Mouse (Mus musculus) bone marrow macrophage, adult 2 months (primary cell): ENCODE measurements around the gene Eef1akmt4. TPM values are rescaled to one million over a fixed set of nuclear protein-coding genes. Genes with fewer than 3 reads are reported as not detected.
"Not testable (repeated sequence)": the region's sequence is repeated elsewhere in the genome, so short reads cannot be mapped to it uniquely, and the experiment has no call there.

Source experiments
- H3K27ac ChIP-seq: 2 replicates; pipeline ENCODE4 v1.5.1; 2012; ENCODE audit warnings: low read depth, low read length; ENCODE audit not compliant: insufficient read depth
- H3K4me1 ChIP-seq: 2 replicates; pipeline ENCODE4 v1.6.1; 2012; ENCODE audit warnings: low read length; ENCODE audit not compliant: control insufficient read depth, insufficient read depth
- H3K4me3 ChIP-seq: 2 replicates; pipeline ENCODE4 v1.5.1; 2012; ENCODE audit warnings: mild to moderate bottlenecking, low read length, moderate library complexity; ENCODE audit not compliant: insufficient read depth
- CTCF ChIP-seq: IDR thresholded peaks from 2 replicates; pipeline ENCODE4 v1.5.1; 2012; ENCODE audit warnings: low read depth, mild to moderate bottlenecking, low read length, moderate library complexity
- POLR2A ChIP-seq: IDR thresholded peaks from 2 replicates; pipeline ENCODE4 v1.6.1; 2012; ENCODE audit warnings: mild to moderate bottlenecking, low read depth, low read length, borderline replicate concordance
- polyA plus RNA-seq: library from polyadenylated mRNA; stranded (reverse); fragments of >200 nt; gene quantifications from 2 replicates; pipeline ENCODE4 v1.2.4, GENCODE M21; 2012; ENCODE audit not compliant: missing spikeins, insufficient read depth, insufficient read length

Eef1akmt4 gene
- polyA plus RNA-seq, 1 experiment = 7.0 TPM

- TF ChIP-seq CTCF = no peak
- TF ChIP-seq POLR2A = no peak
- peaks cover 26% of the 10 kb centered on the region for H3K4me1 ChIP-seq
- H3K27ac ChIP-seq = peak overlapping the region; percentile 77
- peak overlapping the region; percentile 25 for H3K4me3 ChIP-seq
These were observed 46.3 kb downstream of the Eef1akmt4 start for GRCm38 (mm10) chr16:20657661-20658060.

GRCm38 (mm10) chr16:20668013-20668412 lies 56.6 kb downstream of the Eef1akmt4 start, which contains the start of gene Eif4g1:
Gene Eif4g1, plus strand, starts transcription at chr16:20668313.
- not testable (repeated sequence) for H3K4me1 ChIP-seq, H3K27ac ChIP-seq, H3K4me3 ChIP-seq

Other genes starting within 250 kb of the Eef1akmt4 start
- 132 and 133 TPM in 2 replicates for gene Abcc5, start 185.2 kb upstream of the Eef1akmt4 start, polyA plus RNA-seq
- gene Eif2b5, start 112.8 kb upstream of the Eef1akmt4 start, polyA plus RNA-seq = 23.9 and 25.9 TPM in 2 replicates
- 26.8 and 30.4 TPM in 2 replicates for gene Dvl3, start 94.6 kb upstream of the Eef1akmt4 start, polyA plus RNA-seq
- 348 and 391 TPM in 2 replicates for gene Ap2m1, start 76.1 kb upstream of the Eef1akmt4 start, polyA plus RNA-seq
- gene Abcf3, start 63.0 kb upstream of the Eef1akmt4 start, polyA plus RNA-seq = 53.5 and 74.8 TPM in 2 replicates
- not detected in 2 replicates for gene Vwa5b2, start 22.1 kb upstream of the Eef1akmt4 start, polyA plus RNA-seq
- not detected in 2 replicates for gene Gm49333, start within 50 bp of the Eef1akmt4 start, polyA plus RNA-seq
- gene Alg3, start 142 bp downstream of the Eef1akmt4 start, polyA plus RNA-seq = 10.9 and 13.1 TPM in 2 replicates
- gene Camk2n2, start 9.7 kb downstream of the Eef1akmt4 start, polyA plus RNA-seq = 2.5 and 2.7 TPM in 2 replicates
- not detected in 2 replicates for gene Ece2, start 18.2 kb downstream of the Eef1akmt4 start, polyA plus RNA-seq
- 147 and 191 TPM in 2 replicates for gene Psmd2, start 40.1 kb downstream of the Eef1akmt4 start, polyA plus RNA-seq
- gene Eif4g1, start 56.7 kb downstream of the Eef1akmt4 start, polyA plus RNA-seq = 101 and 119 TPM in 2 replicates
- gene Fam131a, start 81.6 kb downstream of the Eef1akmt4 start, polyA plus RNA-seq = 6.2 and 7.6 TPM in 2 replicates
- gene Polr2h, start 106.1 kb downstream of the Eef1akmt4 start, polyA plus RNA-seq = 10.1 and 17.5 TPM in 2 replicates
- gene Clcn2, start 106.2 kb downstream of the Eef1akmt4 start, polyA plus RNA-seq = 1.0 and 1.6 TPM in 2 replicates
- gene Chrd, start 121.5 kb downstream of the Eef1akmt4 start, polyA plus RNA-seq = not detected in 2 replicates
- gene Thpo, start 122.9 kb downstream of the Eef1akmt4 start, polyA plus RNA-seq = not detected in 2 replicates